7 mouse cellular contexts compared by ENCODE assay signal in genomic region chr8:108910843-108911242, GRCm38 (mm10).
A peak's percentile ranks its signal among the peaks of the same experiment; 100 is the strongest.
DNase-seq lines count a peak whose midpoint lies in the region; ATAC-seq lines count a peak whose summit lies in the region.

No protein-coding gene starts in this region.

- peaks cover 43% of the 10 kb centered on the region for H3K4me1 ChIP-seq in heart, embryonic 10.5 days
- H3K4me1 ChIP-seq in limb, embryonic 10.5 days = peaks cover 49% of the 10 kb centered on the region
- peaks cover 23% of the 10 kb centered on the region for H3K4me1 ChIP-seq in stomach, embryonic 14.5 days (ENCODE audit: control insufficient read depth, insufficient read depth, low read length)

- no peaks in the 10 kb centered on the region for H3K9me3 ChIP-seq in heart, embryonic 10.5 days
- no peaks in the 10 kb centered on the region for H3K9me3 ChIP-seq in limb, embryonic 10.5 days (replicated peaks)
- H3K9me3 ChIP-seq in stomach, embryonic 14.5 days (ENCODE audit: control insufficient read depth, low read depth, low read length) = no peaks in the 10 kb centered on the region

- H3K36me3 ChIP-seq in heart, embryonic 10.5 days = peaks cover under 1% of the 10 kb centered on the region; the same call in 1 of the 2 replicates
- H3K36me3 ChIP-seq in limb, embryonic 10.5 days = peaks cover 16% of the 10 kb centered on the region
- no peaks in the 10 kb centered on the region for H3K36me3 ChIP-seq in stomach, embryonic 14.5 days (ENCODE audit: control insufficient read depth, insufficient read depth, low read length)

- no peaks in the 10 kb centered on the region for H3K27me3 ChIP-seq in heart, embryonic 10.5 days (ENCODE audit: insufficient read depth, poor library complexity, severe bottlenecking)
- no peaks in the 10 kb centered on the region for H3K27me3 ChIP-seq in limb, embryonic 10.5 days (ENCODE audit: low read depth, poor library complexity, severe bottlenecking)
- H3K27me3 ChIP-seq in stomach, embryonic 14.5 days (ENCODE audit: control insufficient read depth, insufficient read depth, low read length) = no peaks in the 10 kb centered on the region

- no peak overlapping the region for H3K4me2 ChIP-seq in stomach, embryonic 14.5 days (replicated peaks; ENCODE audit: low read depth, low read length)

- no peak for ATAC-seq in stomach, embryonic 14.5 days (ENCODE audit: insufficient number of reproducible peaks, insufficient read depth, low FRiP score, low read depth)

- H3K4me3 ChIP-seq in heart, embryonic 10.5 days = no peak overlapping the region
- H3K4me3 ChIP-seq in limb, embryonic 10.5 days = no peak overlapping the region
- H3K4me3 ChIP-seq in stomach, embryonic 14.5 days (ENCODE audit: low read depth, low read length) = no peak overlapping the region

- 61% methylated on average over 12 of the region's 12 CpGs for WGBS in heart, embryonic 10.5 days
- WGBS in limb, embryonic 10.5 days = 85% methylated on average over 12 of the region's 12 CpGs
- 71% methylated on average over 12 of the region's 12 CpGs for WGBS in stomach, embryonic 14.5 days

- H3K9ac ChIP-seq in stomach, embryonic 14.5 days (replicated peaks; ENCODE audit: low read depth, low read length) = no peak overlapping the region

- peak overlapping the region; percentile 44; the same call in 1 of the 2 replicates for H3K27ac ChIP-seq in heart, embryonic 10.5 days
- H3K27ac ChIP-seq in limb, embryonic 10.5 days = peak overlapping the region; percentile 76
- H3K27ac ChIP-seq in stomach, embryonic 14.5 days (ENCODE audit: low read length) = peak overlapping the region; percentile 52; the same call in 1 of the 2 replicates

- DNase-seq in ovary, postnatal 36 days (ENCODE audit: low spot score) = peak; percentile 17
- no peak for DNase-seq in ovary, postnatal 10 days (ENCODE audit: low spot score)
- DNase-seq in heart, embryonic 10.5 days (ENCODE audit: low spot score) = no peak
- no peak for DNase-seq in limb, embryonic 10.5 days (ENCODE audit: low spot score)
- no peak for DNase-seq in kidney, postnatal 25 days
- DNase-seq in gastrocnemius, postnatal 10 days = no peak
